Mouse (Mus musculus) spleen, adult 2 months (tissue): ENCODE data around the gene Slc41a2. TPM values are rescaled to one million over a fixed set of nuclear protein-coding genes. Genes with fewer than 3 reads are reported as not detected.

Experiments
- DNase-seq, 2 experiments: peaks; one replicate each; pipeline versions ENCODE4 v3.0.0 to v3.0.0-alpha.2; 2012 to 2021; ENCODE audit warnings: low spot score in 2 of 2, low read depth in 1 of 2
- H3K27ac ChIP-seq: fragments of 200-500 bp; 2 replicates; pipeline ENCODE4 v1.5.1; 2012; ENCODE audit warnings: low read length, inconsistent platforms; ENCODE audit not compliant: insufficient read depth
- H3K27me3 ChIP-seq: fragments of 200-500 bp; 2 replicates; pipeline ENCODE4 v1.6.1; 2012; ENCODE audit warnings: mild to moderate bottlenecking, moderate library complexity, low read length, inconsistent platforms; ENCODE audit not compliant: control insufficient read depth, insufficient read depth
- H3K36me3 ChIP-seq: fragments of 200-500 bp; 2 replicates; pipeline ENCODE4 v1.6.1; 2012; ENCODE audit warnings: mild to moderate bottlenecking, low read length, inconsistent platforms; ENCODE audit not compliant: control insufficient read depth, insufficient read depth
- H3K4me1 ChIP-seq: fragments of 200-500 bp; 2 replicates; pipeline ENCODE4 v1.6.1; 2011; ENCODE audit warnings: inconsistent platforms; ENCODE audit not compliant: control insufficient read depth, insufficient read depth, insufficient read length
- H3K4me3 ChIP-seq: fragments of 200-500 bp; 2 replicates; pipeline ENCODE4 v1.5.1; 2011; ENCODE audit warnings: mild to moderate bottlenecking, inconsistent platforms; ENCODE audit not compliant: insufficient read depth, insufficient read length; ENCODE audit errors: extremely low read depth
- CTCF ChIP-seq: fragments of 200-500 bp; IDR thresholded peaks from 2 replicates; pipeline ENCODE4 v1.5.1; 2011; ENCODE audit warnings: mild to moderate bottlenecking, inconsistent platforms; ENCODE audit not compliant: insufficient read depth, insufficient read length, insufficient replicate concordance; ENCODE audit errors: extremely low read depth
- POLR2A ChIP-seq: fragments of 200-500 bp; IDR thresholded peaks from 2 replicates; pipeline ENCODE4 v1.6.1; 2011; ENCODE audit warnings: low read depth, low read length, inconsistent platforms
- WGBS: fragments of 180-500 bp; shearing (Covaris S2); methylation state at CpG from one replicate; pipeline ENCODE4 v1.1.7; 2018; 5-methylcytosine and 5-hydroxymethylcytosine counted together
- polyA plus RNA-seq: library from polyadenylated mRNA; depleted of rRNA; stranded (reverse); fragments of >200 nt; gene quantifications from 2 replicates; pipeline ENCODE4 v1.2.3, GENCODE M21; 2012

Slc41a2 gene
- polyA plus RNA-seq, 1 experiment, result 1.7 TPM

DNA sequence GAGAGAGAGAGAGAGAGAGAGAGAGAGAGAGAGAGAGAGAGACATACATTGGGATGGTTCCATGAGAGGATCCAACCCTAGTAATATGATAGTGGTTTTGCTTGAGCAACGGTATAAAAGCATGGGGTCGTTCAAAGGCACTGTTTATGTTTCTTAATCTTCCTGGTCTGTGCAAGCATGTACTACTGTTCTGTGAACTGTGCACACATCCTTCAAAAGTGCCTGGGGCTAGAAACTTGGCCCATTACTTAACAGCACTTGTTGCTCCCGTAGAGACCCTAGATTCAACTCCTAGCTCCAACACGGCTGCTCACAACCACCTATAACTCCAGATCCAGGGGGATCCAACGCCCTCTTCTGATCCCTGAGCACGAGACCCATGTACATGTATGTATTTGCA lies 17.3 kb downstream of the Slc41a2 start:
- Histone ChIP-seq H3K4me3 (no peak overlapping the region), H3K36me3 (no peaks in the 10 kb centered on the region), H3K27me3 (no peaks in the 10 kb centered on the region), H3K27ac (no peak overlapping the region), H3K4me1 (peaks cover 5% of the 10 kb centered on the region; the same call in 1 of the 2 replicates)
- TF ChIP-seq CTCF, result no peak
- no peak for TF ChIP-seq POLR2A
- WGBS, result 83% methylated on average over 6 of the region's 6 CpGs
- no peak for DNase-seq

- Histone ChIP-seq H3K36me3 (no peaks in the 10 kb centered on the region), H3K27ac (no peak overlapping the region), H3K4me1 (no peaks in the 10 kb centered on the region), H3K4me3 (no peak overlapping the region), H3K27me3 (no peaks in the 10 kb centered on the region)
- WGBS, result 47% methylated on average over 5 of the region's 5 CpGs
- no peak for DNase-seq
- TF ChIP-seq POLR2A, result no peak
- TF ChIP-seq CTCF, result no peak
Observed at GRCm38 (mm10) chr10:83313033-83313432, 24.6 kb downstream of the Slc41a2 start.

DNA sequence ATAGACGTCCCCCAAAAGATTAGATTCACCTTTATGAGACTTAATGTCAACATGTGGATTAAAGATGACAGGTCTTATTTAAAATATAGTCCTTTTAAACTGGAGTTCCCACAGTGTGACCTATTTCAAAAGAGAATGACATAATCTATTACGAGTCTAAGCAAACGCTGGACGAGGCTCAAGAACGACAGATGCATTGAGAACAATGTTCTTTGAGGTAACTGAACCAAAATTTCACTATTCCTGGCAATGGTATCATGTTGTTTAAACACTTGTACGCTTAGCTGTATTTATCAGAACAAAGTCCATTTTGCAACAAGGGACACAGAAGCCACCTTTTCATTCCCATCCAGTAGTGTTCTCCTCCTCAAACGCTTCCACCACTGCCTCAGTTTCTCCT lies 27.3 kb downstream of the Slc41a2 start:
- H3K4me3 ChIP-seq, result no peak overlapping the region
- no peak overlapping the region for H3K27ac ChIP-seq
- H3K27me3 ChIP-seq, result no peaks in the 10 kb centered on the region
- TF ChIP-seq POLR2A, result no peak
- TF ChIP-seq CTCF, result no peak
- no peak for DNase-seq
- H3K36me3 ChIP-seq, result no peaks in the 10 kb centered on the region
- WGBS, result 86% methylated on average over 7 of the region's 7 CpGs
- H3K4me1 ChIP-seq, result no peaks in the 10 kb centered on the region

GRCm38 (mm10) chr10:83301687-83302086 lies 36.0 kb downstream of the Slc41a2 start:
- TF ChIP-seq POLR2A (no peak), CTCF (no peak)
- peak; percentile 4 to 7 for DNase-seq
- H3K36me3 ChIP-seq, result no peaks in the 10 kb centered on the region
- H3K4me3 ChIP-seq, result no peak overlapping the region
- no peak overlapping the region for H3K27ac ChIP-seq
- H3K4me1 ChIP-seq, result peaks cover 4% of the 10 kb centered on the region; the same call in 1 of the 2 replicates
- WGBS, result 28% methylated on average over 4 of the region's 4 CpGs
- no peaks in the 10 kb centered on the region for H3K27me3 ChIP-seq

- 57% methylated on average over 3 of the region's 3 CpGs for WGBS
- H3K4me3 ChIP-seq, result no peak overlapping the region
- H3K27me3 ChIP-seq, result no peaks in the 10 kb centered on the region
- TF ChIP-seq POLR2A, result no peak
- no peak for TF ChIP-seq CTCF
- no peak for DNase-seq
- H3K36me3 ChIP-seq, result no peaks in the 10 kb centered on the region
- H3K27ac ChIP-seq, result no peak overlapping the region
- peaks cover 4% of the 10 kb centered on the region; the same call in 1 of the 2 replicates for H3K4me1 ChIP-seq
Observed at GRCm38 (mm10) chr10:83301054-83301453, 36.6 kb downstream of the Slc41a2 start.

- no peak for TF ChIP-seq CTCF
- no peak for TF ChIP-seq POLR2A
Observed at GRCm38 (mm10) chr10:83297017-83297416, 40.7 kb downstream of the Slc41a2 start.

DNA sequence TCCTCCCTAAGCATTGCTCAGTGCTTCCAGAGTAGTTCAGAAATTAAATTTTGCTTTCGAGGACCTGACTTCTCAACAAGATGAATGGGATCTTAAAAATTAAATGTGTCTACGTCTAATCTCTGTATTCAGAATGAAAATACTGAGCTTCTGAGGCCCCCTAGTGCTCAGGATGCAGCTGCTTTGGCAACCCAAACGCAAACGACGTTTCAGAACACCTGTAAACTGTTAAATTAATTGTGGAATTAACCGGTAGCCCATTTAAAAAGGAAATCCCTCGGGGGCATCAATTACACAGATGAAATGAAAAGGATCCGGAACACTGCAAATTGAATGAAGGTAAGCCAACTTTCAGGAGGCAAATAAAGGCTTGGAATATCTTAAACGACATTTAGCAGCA lies 42.9 kb downstream of the Slc41a2 start:
- TF ChIP-seq POLR2A, result no peak
- no peak for TF ChIP-seq CTCF
- 32% methylated on average over 9 of the region's 9 CpGs for WGBS
- H3K36me3 ChIP-seq, result no peaks in the 10 kb centered on the region
- H3K27ac ChIP-seq, result no peak overlapping the region
- DNase-seq, result no peak
- no peak overlapping the region for H3K4me3 ChIP-seq
- no peaks in the 10 kb centered on the region for H3K27me3 ChIP-seq
- no peaks in the 10 kb centered on the region for H3K4me1 ChIP-seq

More at GRCm38 (mm10) chr10:83297017-83297416, 40.7 kb downstream of the Slc41a2 start:
- Histone ChIP-seq H3K36me3 (no peaks in the 10 kb centered on the region), H3K27ac (no peak overlapping the region), H3K4me1 (peaks cover 4% of the 10 kb centered on the region; the same call in 1 of the 2 replicates), H3K4me3 (no peak overlapping the region), H3K27me3 (no peaks in the 10 kb centered on the region)
- no peak for DNase-seq
- WGBS, result 79% methylated on average over 4 of the region's 4 CpGs
